Mouse (Mus musculus) intestine, embryonic 14.5 days (tissue): ENCODE data around the gene Smok2a. TPM values are rescaled to one million over a fixed set of nuclear protein-coding genes. Genes with fewer than 3 reads are reported as not detected.
A peak's percentile ranks its signal among the peaks of the same experiment; 100 is the strongest.
"Not testable (repeated sequence)": the region's sequence is repeated elsewhere in the genome, so short reads cannot be mapped to it uniquely, and the experiment has no call there.

Experiments
- ATAC-seq: fragments of 200-750 bp; cut with Nextera tagmentation; replicated peaks from 2 replicates; pipeline ENCODE4 v1.8.0; 2017; ENCODE audit warnings: low read depth, moderate number of reproducible peaks, moderate TSS enrichment, moderate library complexity; ENCODE audit not compliant: low FRiP score, low TSS enrichment
- DNase-seq: peaks from one replicate; pipeline ENCODE4 v3.0.0-alpha.2; 2018; ENCODE audit warnings: low spot score
- H3K27ac ChIP-seq: fragments of 300-500 bp; sonication (generic); 2 replicates; pipeline ENCODE4 v1.5.1; 2014; ENCODE audit warnings: low read depth, mild to moderate bottlenecking, control low read depth
- H3K27me3 ChIP-seq: fragments of 300-500 bp; sonication (generic); replicated peaks from 2 replicates; pipeline ENCODE4 v1.6.1; 2014; ENCODE audit warnings: low read length, control low read depth; ENCODE audit not compliant: control insufficient read depth, insufficient read depth
- H3K36me3 ChIP-seq: fragments of 300-500 bp; sonication (generic); 2 replicates; pipeline ENCODE4 v1.6.1; 2014; ENCODE audit warnings: low read length, control low read depth; ENCODE audit not compliant: control insufficient read depth, insufficient read depth
- H3K4me1 ChIP-seq: fragments of 300-500 bp; sonication (generic); replicated peaks from 2 replicates; pipeline ENCODE4 v1.6.1; 2014; ENCODE audit warnings: low read length, control low read depth, mixed read lengths; ENCODE audit not compliant: control insufficient read depth, insufficient read depth
- H3K4me2 ChIP-seq: fragments of 300-500 bp; sonication (generic); 2 replicates; pipeline ENCODE4 v1.6.1; 2014; ENCODE audit warnings: low read length
- H3K4me3 ChIP-seq: fragments of 300-500 bp; sonication (generic); 2 replicates; pipeline ENCODE4 v1.5.1; 2014; ENCODE audit warnings: low read depth, low read length, control low read depth, mixed read lengths
- H3K9ac ChIP-seq: fragments of 300-500 bp; sonication (generic); 2 replicates; pipeline ENCODE4 v1.6.1; 2014; ENCODE audit warnings: mild to moderate bottlenecking, low read length
- H3K9me3 ChIP-seq: fragments of 300-500 bp; sonication (generic); 2 replicates; pipeline ENCODE4 v1.6.1; 2016; ENCODE audit warnings: low read length, control low read depth; ENCODE audit not compliant: control insufficient read depth
- WGBS: fragments of 180-500 bp; shearing (Covaris S2); extraction: QIAGEN DNeasy Blood & Tissue Kit; methylation state at CpG from one replicate; pipeline ENCODE4 v1.1.7; 2014; 5-methylcytosine and 5-hydroxymethylcytosine counted together
- polyA plus RNA-seq: library from polyadenylated mRNA; unstranded; fragments of >200 nt; fragmentation: Nextera tagmentation; extraction: Ambion mirVana; gene quantifications from 2 replicates; pipeline ENCODE4 v1.2.1, GENCODE M21; 2014

Gene Smok2a
- polyA plus RNA-seq, 1 experiment from 2014 or later = not detected

DNA sequence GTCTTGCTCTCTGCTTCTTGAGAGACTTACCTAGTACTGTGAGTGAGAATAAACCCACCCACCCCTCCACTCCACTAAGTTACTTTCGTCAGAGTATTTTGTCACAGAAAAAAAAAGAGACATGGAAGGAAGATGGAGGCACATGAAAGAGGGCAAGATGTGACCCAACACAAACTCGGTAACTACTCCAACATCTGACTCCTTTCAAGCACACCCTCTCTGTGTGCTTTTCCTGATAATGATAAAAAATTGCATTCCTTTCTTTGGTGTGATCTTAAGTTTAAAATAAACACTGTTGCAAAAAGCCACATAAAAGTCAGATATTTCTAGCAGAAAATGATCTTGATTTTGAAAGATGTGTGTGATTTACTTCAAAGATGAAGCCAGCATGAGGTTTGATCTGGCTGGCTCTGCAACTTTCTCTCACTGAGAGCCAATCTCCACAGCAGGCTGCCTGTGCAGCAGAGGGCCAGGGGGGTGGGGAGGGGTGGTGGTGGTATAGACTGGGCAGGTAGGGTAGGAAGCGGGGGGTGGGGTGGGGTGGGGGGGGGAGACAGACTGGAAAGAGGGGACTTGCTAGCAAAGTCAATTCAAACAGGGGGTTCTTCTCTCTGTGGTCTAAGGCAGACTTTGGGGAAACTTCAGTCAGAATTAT is 18.4 kb upstream of the Smok2a start:
- whole genome bisulfite sequencing = 70% methylated on average over 2 of the region's 3 CpGs
- not testable (repeated sequence) for H3K9ac ChIP-seq, H3K4me2 ChIP-seq, ATAC-seq, H3K4me1 ChIP-seq, H3K27ac ChIP-seq, H3K27me3 ChIP-seq, H3K4me3 ChIP-seq, H3K36me3 ChIP-seq, DNase-seq
- H3K9me3 ChIP-seq = peaks cover 16% of the 10 kb centered on the region

DNA sequence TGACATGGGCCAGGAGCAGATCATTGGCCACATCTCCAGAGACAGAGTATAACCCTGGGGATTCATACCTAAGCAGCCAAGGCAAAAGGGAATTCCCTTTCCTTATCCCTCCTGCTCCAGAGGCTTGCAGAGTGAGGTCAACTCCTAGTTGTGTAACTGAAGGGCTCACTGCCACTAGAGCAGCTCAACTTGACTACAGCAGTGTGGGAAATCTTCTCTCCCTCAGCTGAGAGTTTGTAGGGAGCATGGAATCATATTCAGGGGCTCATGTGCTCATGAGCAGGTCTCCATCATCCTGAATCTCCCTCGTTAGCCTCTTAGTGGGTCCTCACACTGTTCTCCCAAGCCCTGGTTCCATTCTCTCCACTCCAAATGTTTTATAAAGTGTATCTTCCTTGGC is 15.7 kb upstream of the Smok2a start:
- not testable (repeated sequence) for H3K27me3 ChIP-seq, H3K4me3 ChIP-seq, H3K4me1 ChIP-seq, H3K27ac ChIP-seq, DNase-seq, H3K36me3 ChIP-seq, H3K9ac ChIP-seq, ATAC-seq, H3K4me2 ChIP-seq
- WGBS = 81% methylated on average over 1 of the region's 1 CpGs
- H3K9me3 ChIP-seq = peaks cover 22% of the 10 kb centered on the region

DNA sequence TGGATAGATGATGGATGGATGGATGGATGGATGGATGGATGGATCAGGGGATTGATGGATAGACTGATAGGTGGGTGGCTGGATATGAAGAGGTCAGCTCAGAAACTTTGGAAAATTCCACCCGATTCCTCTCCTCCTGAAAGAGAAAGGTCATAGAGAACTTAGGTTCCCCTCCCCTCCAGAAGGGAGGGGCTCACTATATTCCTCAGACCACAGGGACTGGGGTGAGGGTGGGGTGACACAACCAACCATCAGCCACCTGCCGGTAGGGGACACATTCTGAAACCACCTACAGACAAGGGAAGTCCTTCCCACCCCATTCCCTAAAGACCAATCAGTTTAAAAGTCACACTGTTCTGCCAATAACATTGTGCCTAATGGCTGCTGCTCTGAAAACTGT is 14.5 kb upstream of the Smok2a start:
- no peaks in the 10 kb centered on the region for H3K27me3 ChIP-seq
- no peak overlapping the region for H3K27ac ChIP-seq
- H3K9ac ChIP-seq = no peak overlapping the region
- 86% methylated on average over 2 of the region's 2 CpGs for WGBS
- H3K9me3 ChIP-seq = peaks cover 20% of the 10 kb centered on the region
- peak; percentile 29; the same call in 1 of the 2 replicates for ATAC-seq
- no peak for DNase-seq
- H3K4me3 ChIP-seq = no peak overlapping the region
- H3K4me2 ChIP-seq = no peak overlapping the region
- no peaks in the 10 kb centered on the region for H3K36me3 ChIP-seq
- H3K4me1 ChIP-seq = no peaks in the 10 kb centered on the region

DNA sequence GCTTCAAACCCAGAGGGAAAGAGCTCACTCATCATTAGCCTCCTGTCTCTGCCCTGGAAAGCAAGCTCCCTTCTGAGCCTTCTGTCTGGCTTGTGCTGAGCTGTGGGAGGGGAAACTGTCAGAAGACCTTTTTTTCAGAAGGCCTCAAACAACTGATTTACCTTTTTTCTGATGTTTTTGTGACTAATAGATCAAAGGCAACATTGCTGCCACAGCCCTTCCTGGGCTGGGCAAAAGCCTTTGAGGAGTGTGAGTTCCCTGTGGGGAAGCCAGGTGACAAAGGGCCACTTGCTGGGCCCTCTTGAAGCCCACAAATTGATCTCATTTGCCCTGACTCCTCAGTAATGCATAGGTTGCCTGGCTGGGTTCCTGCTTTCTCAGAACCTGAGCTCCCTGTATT is 12.5 kb upstream of the Smok2a start:
- H3K9ac ChIP-seq, H3K4me2 ChIP-seq, DNase-seq, H3K4me3 ChIP-seq, H3K4me1 ChIP-seq, H3K36me3 ChIP-seq, ATAC-seq, H3K27me3 ChIP-seq, H3K27ac ChIP-seq: not testable (repeated sequence)
- peaks cover 37% of the 10 kb centered on the region for H3K9me3 ChIP-seq

DNA sequence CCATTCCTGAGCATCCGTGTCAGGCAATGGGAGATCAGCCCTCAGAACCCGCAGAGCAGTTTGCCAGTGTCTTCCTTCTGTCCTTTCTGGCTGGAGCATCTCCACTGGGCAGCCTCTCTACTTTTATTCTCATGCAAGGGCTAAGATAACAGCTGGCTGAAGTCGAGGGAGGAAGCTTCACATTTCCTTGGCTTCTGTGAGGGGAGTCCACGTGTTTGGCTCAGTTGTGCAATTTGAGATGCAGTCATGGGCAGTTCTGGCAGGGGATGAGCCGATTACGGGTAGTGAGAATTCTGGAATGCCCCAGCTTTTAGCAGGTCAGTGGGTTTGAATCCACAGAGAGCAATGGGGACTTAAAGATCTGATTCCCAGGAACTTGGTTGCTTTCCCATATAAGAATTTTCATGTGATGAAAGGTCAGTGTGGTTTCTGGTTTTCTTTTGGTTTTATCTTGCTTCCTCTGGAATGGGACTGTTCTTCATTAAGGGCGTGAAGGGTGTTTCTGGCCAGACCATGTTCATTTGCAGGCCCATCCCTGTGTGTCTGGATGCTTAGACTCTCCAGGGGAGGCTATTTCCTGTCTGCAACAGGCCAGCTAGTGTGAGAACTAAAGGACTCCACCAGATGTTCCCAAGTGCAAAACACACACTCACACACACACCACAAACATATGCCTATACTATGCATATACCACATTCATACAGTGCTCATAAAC is 8.7 kb upstream of the Smok2a start:
- Histone ChIP-seq H3K9ac (no peak overlapping the region), H3K4me1 (no peaks in the 10 kb centered on the region), H3K4me3 (no peak overlapping the region), H3K4me2 (no peak overlapping the region), H3K36me3 (no peaks in the 10 kb centered on the region), H3K27me3 (no peaks in the 10 kb centered on the region), H3K9me3 (peaks cover 59% of the 10 kb centered on the region), H3K27ac (no peak overlapping the region)
- no peak for DNase-seq
- 75% methylated on average over 7 of the region's 7 CpGs for WGBS
- no peak; the same call in 1 of the 2 replicates for ATAC-seq

DNA sequence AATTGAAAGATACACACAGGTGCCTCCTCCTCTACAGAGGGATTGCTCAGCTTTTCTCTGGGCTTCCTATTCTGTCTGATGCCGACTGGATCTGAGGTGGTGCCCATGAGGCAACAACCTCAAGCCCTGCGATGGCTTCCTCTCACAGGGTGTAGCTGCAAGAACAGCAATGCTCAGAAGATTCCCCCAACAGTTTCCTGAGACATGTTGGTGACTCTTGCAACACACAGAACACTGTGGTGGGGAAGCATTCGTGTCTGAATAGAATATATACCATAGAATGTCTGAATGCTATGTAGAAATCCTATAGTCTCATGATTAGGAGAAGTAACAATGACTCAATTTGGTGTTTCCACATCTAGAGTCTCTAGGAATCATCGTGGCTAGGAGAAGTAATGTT is 6.8 kb upstream of the Smok2a start:
- Histone ChIP-seq H3K36me3 (no peaks in the 10 kb centered on the region), H3K4me1 (no peaks in the 10 kb centered on the region), H3K4me2 (no peak overlapping the region), H3K9me3 (peaks cover 72% of the 10 kb centered on the region), H3K27ac (no peak overlapping the region), H3K4me3 (no peak overlapping the region), H3K9ac (no peak overlapping the region), H3K27me3 (no peaks in the 10 kb centered on the region)
- DNase-seq (no peak), ATAC-seq (no peak)
- WGBS = 62% methylated on average over 4 of the region's 4 CpGs

DNA sequence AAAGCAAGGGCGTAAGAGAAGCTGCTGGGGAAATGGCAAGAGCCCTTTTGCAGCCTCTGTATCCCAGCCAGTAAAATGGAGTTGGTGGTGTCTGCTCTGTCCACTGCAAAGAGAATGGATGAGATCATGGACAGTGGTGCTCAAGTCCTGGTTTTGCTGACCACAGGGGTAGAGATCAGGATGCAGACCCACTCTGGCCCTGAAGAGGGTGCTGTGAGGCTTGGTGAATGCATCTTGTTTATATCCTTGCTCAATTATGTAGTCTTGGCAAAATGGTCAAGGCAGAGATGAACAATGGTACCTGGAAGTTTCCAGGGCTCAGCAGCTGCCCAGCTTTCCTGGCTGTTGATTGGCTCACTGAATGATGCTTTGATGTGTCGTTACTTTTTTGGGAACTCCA is 5.4 kb upstream of the Smok2a start:
- DNase-seq = no peak
- H3K36me3 ChIP-seq = no peaks in the 10 kb centered on the region
- no peak overlapping the region for H3K4me2 ChIP-seq
- no peak for ATAC-seq
- WGBS = 82% methylated on average over 2 of the region's 2 CpGs
- no peaks in the 10 kb centered on the region for H3K4me1 ChIP-seq
- no peaks in the 10 kb centered on the region for H3K27me3 ChIP-seq
- peaks cover 79% of the 10 kb centered on the region for H3K9me3 ChIP-seq
- H3K4me3 ChIP-seq = no peak overlapping the region
- no peak overlapping the region for H3K27ac ChIP-seq
- no peak overlapping the region for H3K9ac ChIP-seq

DNA sequence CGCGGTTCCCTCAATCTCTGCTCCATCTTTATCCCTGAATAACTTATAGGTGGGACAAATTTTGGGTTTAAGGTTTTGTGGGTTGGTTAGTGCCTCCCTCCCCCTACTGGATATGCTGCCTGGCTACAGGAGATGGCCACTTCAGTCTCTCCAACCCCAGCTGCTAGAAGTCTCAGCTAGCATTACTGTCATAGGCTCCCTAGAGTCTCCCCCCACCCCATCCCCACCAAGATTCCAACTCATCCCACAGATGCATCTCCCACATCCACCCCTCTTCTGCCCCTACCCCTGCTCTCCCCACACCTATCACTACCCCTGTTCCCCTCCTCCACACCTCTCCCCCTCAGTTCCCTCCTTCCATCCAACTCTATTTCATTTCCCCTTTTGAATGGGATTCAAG is 933 bp downstream of the Smok2a start:
- not testable (repeated sequence) for DNase-seq, ATAC-seq, H3K27ac ChIP-seq, H3K4me1 ChIP-seq, H3K36me3 ChIP-seq, H3K9ac ChIP-seq, H3K27me3 ChIP-seq, H3K4me3 ChIP-seq, H3K4me2 ChIP-seq
- H3K9me3 ChIP-seq = peaks cover 55% of the 10 kb centered on the region
- 89% methylated on average over 2 of the region's 2 CpGs for WGBS

DNA sequence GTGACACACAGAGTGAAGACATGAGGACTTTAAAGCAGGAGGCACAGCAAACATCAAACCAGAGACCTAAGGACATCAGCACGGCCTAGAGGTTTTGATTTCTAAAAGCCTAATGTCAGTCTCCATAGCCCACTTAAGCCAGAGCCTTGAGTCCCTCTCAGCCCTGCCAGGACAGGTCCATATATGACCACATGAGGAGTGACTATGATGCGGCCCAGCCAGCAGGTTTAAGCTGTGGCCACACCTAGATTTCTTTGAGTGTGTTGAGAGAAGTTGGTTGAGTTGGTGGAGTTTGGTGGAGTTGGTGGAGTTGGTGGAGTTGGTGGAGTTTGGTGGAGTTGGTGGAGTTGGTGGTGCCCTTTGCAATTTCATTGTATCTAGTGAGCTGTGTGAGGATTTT is 9.0 kb downstream of the Smok2a start, which contains the start of gene Smok2b:
TSS of gene Smok2b (plus strand) at position 301 of the 400 bp plus-strand sequence.
- peaks cover 42% of the 10 kb centered on the region for H3K9me3 ChIP-seq
- WGBS = 75% methylated on average over 2 of the region's 2 CpGs
- not testable (repeated sequence) for DNase-seq, H3K36me3 ChIP-seq, H3K4me1 ChIP-seq, ATAC-seq, H3K9ac ChIP-seq, H3K27ac ChIP-seq, H3K4me3 ChIP-seq, H3K4me2 ChIP-seq, H3K27me3 ChIP-seq
